Mouse (Mus musculus): ENCODE measurements at regions not wholly inside any gene's neighbourhood (a gene's known extent, or its start where the extent isn't known, plus 50 kb on each side); places are given as distances from the start of the nearest gene placed in this dataset.

- ATAC-seq (ENCODE audit: low FRiP score, low read depth) = no peak
- 94% methylated on average over 1 of the region's 1 CpGs for WGBS
- no peaks in the 10 kb centered on the region for H3K36me3 ChIP-seq
- no peak overlapping the region for H3K4me2 ChIP-seq (replicated peaks)
- H3K27me3 ChIP-seq (replicated peaks) = no peaks in the 10 kb centered on the region
- H3K4me3 ChIP-seq = no peak overlapping the region
- no peaks in the 10 kb centered on the region for H3K9me3 ChIP-seq
- H3K27ac ChIP-seq = no peak overlapping the region
- no peaks in the 10 kb centered on the region for H3K4me1 ChIP-seq
- no peak overlapping the region for H3K9ac ChIP-seq
Measured at GRCm38 (mm10) chr15:69346065-69346464, 2845.4 kb upstream of the Lrrc6 start.

- Histone ChIP-seq H3K4me1 (no peaks in the 10 kb centered on the region), H3K36me3 (no peaks in the 10 kb centered on the region), H3K9ac (no peak overlapping the region), H3K27me3 (replicated peaks) (no peaks in the 10 kb centered on the region), H3K4me2 (replicated peaks) (no peak overlapping the region), H3K9me3 (no peaks in the 10 kb centered on the region), H3K4me3 (no peak overlapping the region), H3K27ac (no peak overlapping the region)
- ATAC-seq (ENCODE audit: low FRiP score, low read depth) = no peak
- WGBS = 43% methylated on average over 2 of the region's 2 CpGs
Measured at GRCm38 (mm10) chr15:69342759-69343158, 2842.0 kb upstream of the Lrrc6 start.

- Histone ChIP-seq H3K9ac (no peak overlapping the region), H3K27ac (no peak overlapping the region), H3K4me1 (no peaks in the 10 kb centered on the region), H3K4me2 (replicated peaks) (no peak overlapping the region), H3K27me3 (replicated peaks) (no peaks in the 10 kb centered on the region), H3K36me3 (no peaks in the 10 kb centered on the region), H3K4me3 (no peak overlapping the region), H3K9me3 (no peaks in the 10 kb centered on the region)
- WGBS = 76% methylated on average over 2 of the region's 2 CpGs
- ATAC-seq (ENCODE audit: low FRiP score, low read depth) = no peak
Measured at GRCm38 (mm10) chr15:69336491-69336890, 2835.8 kb upstream of the Lrrc6 start.

- Histone ChIP-seq H3K9me3 (no peaks in the 10 kb centered on the region), H3K4me2 (replicated peaks) (no peak overlapping the region), H3K9ac (no peak overlapping the region), H3K27me3 (replicated peaks) (no peaks in the 10 kb centered on the region), H3K4me1 (no peaks in the 10 kb centered on the region), H3K36me3 (no peaks in the 10 kb centered on the region), H3K27ac (no peak overlapping the region), H3K4me3 (no peak overlapping the region)
- ATAC-seq (ENCODE audit: low FRiP score, low read depth) = no peak
Measured at GRCm38 (mm10) chr15:69326537-69326936, 2825.8 kb upstream of the Lrrc6 start.

GRCm38 (mm10) chr15:69303100-69303499 lies 2802.4 kb upstream of the Lrrc6 start:
- no peak overlapping the region for H3K4me3 ChIP-seq
- H3K27me3 ChIP-seq (replicated peaks) = no peaks in the 10 kb centered on the region
- no peak overlapping the region for H3K27ac ChIP-seq
- H3K36me3 ChIP-seq = no peaks in the 10 kb centered on the region
- 80% methylated on average over 5 of the region's 5 CpGs for WGBS
- H3K4me1 ChIP-seq = no peaks in the 10 kb centered on the region
- no peak for ATAC-seq (ENCODE audit: low FRiP score, low read depth)
- H3K9ac ChIP-seq = no peak overlapping the region
- H3K4me2 ChIP-seq (replicated peaks) = no peak overlapping the region
- H3K9me3 ChIP-seq = no peaks in the 10 kb centered on the region

GRCm38 (mm10) chr15:69291273-69291672 lies 2790.6 kb upstream of the Lrrc6 start:
- Histone ChIP-seq H3K4me2 (replicated peaks) (no peak overlapping the region), H3K27me3 (replicated peaks) (no peaks in the 10 kb centered on the region), H3K4me1 (no peaks in the 10 kb centered on the region), H3K27ac (no peak overlapping the region), H3K4me3 (no peak overlapping the region), H3K36me3 (no peaks in the 10 kb centered on the region), H3K9me3 (no peaks in the 10 kb centered on the region), H3K9ac (no peak overlapping the region)
- ATAC-seq (ENCODE audit: low FRiP score, low read depth) = no peak
- WGBS = 38% methylated on average over 1 of the region's 1 CpGs

- no peaks in the 10 kb centered on the region for H3K4me1 ChIP-seq
- H3K27me3 ChIP-seq (replicated peaks) = no peaks in the 10 kb centered on the region
- no peak overlapping the region for H3K27ac ChIP-seq
- H3K4me3 ChIP-seq = no peak overlapping the region
- H3K4me2 ChIP-seq (replicated peaks) = no peak overlapping the region
- no peaks in the 10 kb centered on the region for H3K9me3 ChIP-seq
- H3K36me3 ChIP-seq = no peaks in the 10 kb centered on the region
- H3K9ac ChIP-seq = no peak overlapping the region
- no peak for ATAC-seq (ENCODE audit: low FRiP score, low read depth)
Measured at GRCm38 (mm10) chr15:69275546-69276255, 2775.0 kb upstream of the Lrrc6 start.

GRCm38 (mm10) chr15:69274225-69274766 lies 2773.6 kb upstream of the Lrrc6 start:
- no peak for ATAC-seq (ENCODE audit: low FRiP score, low read depth)

GRCm38 (mm10) chr15:69273518-69273917 lies 2772.8 kb upstream of the Lrrc6 start:
- H3K9ac ChIP-seq = no peak overlapping the region
- H3K9me3 ChIP-seq = no peaks in the 10 kb centered on the region
- no peaks in the 10 kb centered on the region for H3K4me1 ChIP-seq
- ATAC-seq (ENCODE audit: low FRiP score, low read depth) = no peak
- H3K27me3 ChIP-seq (replicated peaks) = no peaks in the 10 kb centered on the region
- H3K4me3 ChIP-seq = no peak overlapping the region
- H3K27ac ChIP-seq = no peak overlapping the region
- H3K36me3 ChIP-seq = no peaks in the 10 kb centered on the region
- WGBS = 83% methylated on average over 1 of the region's 1 CpGs
- H3K4me2 ChIP-seq (replicated peaks) = no peak overlapping the region

More at GRCm38 (mm10) chr15:69274225-69274766, 2773.6 kb upstream of the Lrrc6 start:
- H3K27ac ChIP-seq = no peak overlapping the region
- H3K9me3 ChIP-seq = no peaks in the 10 kb centered on the region
- H3K9ac ChIP-seq = no peak overlapping the region
- no peaks in the 10 kb centered on the region for H3K36me3 ChIP-seq
- no peaks in the 10 kb centered on the region for H3K27me3 ChIP-seq (replicated peaks)
- no peak overlapping the region for H3K4me2 ChIP-seq (replicated peaks)
- WGBS = 61% methylated on average over 8 of the region's 8 CpGs
- no peaks in the 10 kb centered on the region for H3K4me1 ChIP-seq
- no peak overlapping the region for H3K4me3 ChIP-seq

- Histone ChIP-seq H3K4me3 (no peak overlapping the region), H3K27me3 (replicated peaks) (no peaks in the 10 kb centered on the region), H3K9me3 (no peaks in the 10 kb centered on the region), H3K36me3 (no peaks in the 10 kb centered on the region), H3K4me1 (0 out of 2 replicates have a peak, but pooled peaks cover 5% of the 10 kb centered on the region), H3K27ac (no peak overlapping the region), H3K9ac (no peak overlapping the region), H3K4me2 (replicated peaks) (no peak overlapping the region)
- WGBS = 88% methylated on average over 1 of the region's 1 CpGs
- ATAC-seq (ENCODE audit: low FRiP score, low read depth) = no peak
Measured at GRCm38 (mm10) chr15:69261940-69262339, 2761.2 kb upstream of the Lrrc6 start.

- H3K27ac ChIP-seq = no peak overlapping the region
- 27% methylated on average over 3 of the region's 3 CpGs for WGBS
- no peak overlapping the region for H3K4me3 ChIP-seq
- H3K27me3 ChIP-seq (replicated peaks) = no peaks in the 10 kb centered on the region
- H3K4me1 ChIP-seq = 0 out of 2 replicates have a peak, but pooled peaks cover 5% of the 10 kb centered on the region
- H3K36me3 ChIP-seq = no peaks in the 10 kb centered on the region
- no peak overlapping the region for H3K4me2 ChIP-seq (replicated peaks)
- H3K9me3 ChIP-seq = no peaks in the 10 kb centered on the region
- peak; percentile 44; the same call in 1 of the 2 replicates for ATAC-seq (ENCODE audit: low FRiP score, low read depth)
- no peak overlapping the region for H3K9ac ChIP-seq
Measured at GRCm38 (mm10) chr15:69257161-69257778, 2756.6 kb upstream of the Lrrc6 start.

GRCm38 (mm10) chr15:69253698-69254097 lies 2753.0 kb upstream of the Lrrc6 start:
- Histone ChIP-seq H3K4me3 (no peak overlapping the region), H3K4me1 (0 out of 2 replicates have a peak, but pooled peaks cover 5% of the 10 kb centered on the region), H3K27ac (no peak overlapping the region), H3K4me2 (replicated peaks) (no peak overlapping the region), H3K9me3 (no peaks in the 10 kb centered on the region), H3K36me3 (no peaks in the 10 kb centered on the region), H3K9ac (no peak overlapping the region), H3K27me3 (replicated peaks) (no peaks in the 10 kb centered on the region)
- no peak for ATAC-seq (ENCODE audit: low FRiP score, low read depth)
- 97% methylated on average over 2 of the region's 2 CpGs for WGBS

GRCm38 (mm10) chr15:69252095-69252494 lies 2751.4 kb upstream of the Lrrc6 start:
- Histone ChIP-seq H3K4me2 (replicated peaks) (no peak overlapping the region), H3K9me3 (no peaks in the 10 kb centered on the region), H3K9ac (no peak overlapping the region), H3K36me3 (no peaks in the 10 kb centered on the region), H3K27me3 (replicated peaks) (no peaks in the 10 kb centered on the region), H3K4me1 (no peaks in the 10 kb centered on the region), H3K4me3 (no peak overlapping the region), H3K27ac (no peak overlapping the region)
- 88% methylated on average over 3 of the region's 3 CpGs for WGBS
- ATAC-seq (ENCODE audit: low FRiP score, low read depth) = no peak
